ENCODE assay signal across 18 mouse cellular contexts in the genomic region with DNA sequence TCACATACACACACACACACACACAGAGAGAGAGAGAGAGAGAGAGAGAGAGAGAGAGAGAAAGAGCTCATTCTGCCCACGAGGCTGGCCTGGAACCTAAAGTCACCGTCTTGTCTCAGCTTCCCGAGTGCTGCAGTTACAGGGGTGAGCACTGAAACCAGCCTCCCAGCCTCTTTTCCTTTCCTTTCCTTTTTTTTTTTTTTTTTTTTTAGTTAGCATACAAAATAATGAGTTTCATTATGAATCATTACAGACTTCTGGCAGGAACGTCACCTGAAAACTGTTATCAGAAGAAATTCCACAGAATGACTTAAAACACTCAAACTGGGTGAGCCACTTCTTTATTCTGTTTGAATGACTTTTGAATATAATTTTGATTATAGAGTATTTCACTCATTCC. TPM values are rescaled to one million over a fixed set of nuclear protein-coding genes. Genes with fewer than 3 reads are reported as not detected.
DNase-seq lines count a peak whose midpoint lies in the region; TF ChIP-seq lines count a peak whose summit lies in the region.
"Had no signal": no experiment of that assay in that cellular context is flagged by ENCODE, and none has a peak within 500 bp of the region (broad histone marks: within the 10 kb centered on the region; RNA-seq: fewer than 3 reads in every experiment).

No protein-coding gene starts in this region.

- peak; percentile 12 for DNase-seq in heart, adult 11 months
- DNase-seq in heart, postnatal 25 days (ENCODE audit: low spot score) = no peak
- DNase-seq in CH12.LX (ENCODE audit: extremely low read depth) = no peak
- peak; percentile 16 for DNase-seq in induced T-regulatory cell, adult 2 months (ENCODE audit: low read depth)
- no peak for DNase-seq in kidney, postnatal 10 days
- DNase-seq: adrenal gland, adult 8-10 months; adrenal gland, postnatal 14 days; adrenal gland, postnatal 36 days; cerebellum, adult 11-12 months; cerebellum, adult 2 months; cerebellum, adult 9-10 months; cerebellum, postnatal 10 days; cerebellum, postnatal 25 days had no signal

- no peak overlapping the region for H3K4me3 ChIP-seq in CH12.LX (replicated peaks in 1 of 3; ENCODE audit: low read depth in 2 of 3, low read length in 2 of 3, poor library complexity in 1 of 3)
- H3K4me3 ChIP-seq: embryonic facial prominence, embryonic 10.5 days; embryonic facial prominence, embryonic 12.5 days; forebrain, embryonic 13.5 days had no signal

- TF ChIP-seq EP300 in CH12.LX (IDR thresholded peaks at IDR 0.05; ENCODE audit: low read length) = peak; percentile 38; the same call in 1 of the 2 replicates

- H3K27me3 ChIP-seq in CH12.LX (replicated peaks) = no peaks in the 10 kb centered on the region
- H3K27me3 ChIP-seq: embryonic facial prominence, embryonic 12.5 days; forebrain, embryonic 13.5 days; Patski had no signal

- H3K4me2 ChIP-seq in CH12.LX (ENCODE audit: insufficient read depth, low read depth, poor library complexity, severe bottlenecking) = no peak overlapping the region
- H3K4me2 ChIP-seq: embryonic facial prominence, embryonic 12.5 days; forebrain, embryonic 13.5 days had no signal

- H3K27ac ChIP-seq in CH12.LX (ENCODE audit: insufficient read depth, low read depth) = no peak overlapping the region
- H3K27ac ChIP-seq: embryonic facial prominence, embryonic 10.5 days; embryonic facial prominence, embryonic 12.5 days; forebrain, embryonic 13.5 days had no signal

- intact Hi-C loops in heart, postnatal 25 days (cut with DNase I) = no loop called here

- no peaks in the 10 kb centered on the region for H3K36me3 ChIP-seq in CH12.LX (replicated peaks in 1 of 2; ENCODE audit: control insufficient read depth in 1 of 2, insufficient read depth in 1 of 2, low read length in 1 of 2)
- H3K36me3 ChIP-seq: embryonic facial prominence, embryonic 10.5 days; embryonic facial prominence, embryonic 12.5 days; G1E had no signal

- H3K4me1 ChIP-seq in CH12.LX (ENCODE audit: control insufficient read depth in 1 of 2, insufficient read depth in 2 of 2) = peaks cover 0 to 12% of the 10 kb centered on the region in 2 experiments; a peak in 2 of 4 replicates

- no peaks in the 10 kb centered on the region for H3K9me3 ChIP-seq in CH12.LX (replicated peaks; ENCODE audit: low read length)
- H3K9me3 ChIP-seq: embryonic facial prominence, embryonic 10.5 days; embryonic facial prominence, embryonic 12.5 days; forebrain, embryonic 13.5 days; G1E had no signal

- in situ Hi-C loops in CH12.LX (cut with MboI; ENCODE audit: low pct_ligation_motif_present, low pct_unique_long_range_greater_than_20kb, low sequenced_read_pairs) = loop anchor here (5.0 kb wide), 1 partner anchor 68 kb away; no protein-coding TSS in a partner anchor

- TF ChIP-seq RAD21 in CH12.LX (IDR thresholded peaks at IDR 0.05; ENCODE audit: low read depth, low read length) = no peak

- H3K79me2 ChIP-seq in CH12.LX (replicated peaks; ENCODE audit: control insufficient read depth, extremely low read depth, insufficient read depth, poor library complexity, severe bottlenecking) = no peaks in the 10 kb centered on the region

- TF ChIP-seq CTCF in CH12.LX (conservative IDR thresholded peaks at IDR 0.05 in 1 of 2, IDR thresholded peaks at IDR 0.05 in 1 of 2; ENCODE audit: low read depth in 2 of 2, low read length in 2 of 2) = no peak

- dilution Hi-C loops in CH12.LX (cut with MboI; ENCODE audit: extremely low pct_ligation_motif_present, extremely low pct_unique_long_range_greater_than_20kb, low sequenced_read_pairs) = no loop called here

- no peak for TF ChIP-seq POLR2A in CH12.LX (IDR thresholded peaks at IDR 0.05; ENCODE audit: low read depth, low read length)

- H3K9ac ChIP-seq in CH12.LX (ENCODE audit: insufficient read depth, low read depth) = no peak overlapping the region
- H3K9ac ChIP-seq: embryonic facial prominence, embryonic 12.5 days; forebrain, embryonic 13.5 days had no signal

TF ChIP-seq in CH12.LX, 34 proteins besides CTCF, POLR2A, EP300 and RAD21:
- TF ChIP-seq ZNF384 (IDR thresholded peaks at IDR 0.05; ENCODE audit: low read depth, low read length) = peak; percentile 89
- no peak for TF ChIP-seq ZKSCAN1 (IDR thresholded peaks at IDR 0.05; ENCODE audit: borderline replicate concordance, low read depth, low read length)
- TF ChIP-seq USF2 (conservative IDR thresholded peaks at IDR 0.05; ENCODE audit: low read depth, low read length) = no peak
- TF ChIP-seq CHD2 (IDR thresholded peaks at IDR 0.05; ENCODE audit: low read length) = no peak
- TF ChIP-seq IRF4 (IDR thresholded peaks at IDR 0.05; ENCODE audit: low read depth, low read length) = peak; percentile 77; the same call in 1 of the 2 replicates
- no peak for TF ChIP-seq MYC (IDR thresholded peaks at IDR 0.05; ENCODE audit: low read depth, low read length)
- peak; percentile 83 for TF ChIP-seq JUND (conservative IDR thresholded peaks at IDR 0.05; ENCODE audit: low read depth, low read length)
TF ChIP-seq in CH12.LX: peak in this region for 3.

RNA-seq across cellular contexts. Expression of gene Mmgt2, which starts 31.5 kb away (rescaled TPM):
- total RNA-seq in heart, postnatal 25 days (2021) = 1 to 10 TPM; 6.9 to 7.0 TPM
- total RNA-seq in CH12.LX (2012; rRNA removed) (47.9 and 60.7 TPM in 2 replicates), CH12.LX (2014; rRNA removed) (41.2 and 49.2 TPM in 2 replicates)
- polyA plus RNA-seq in CH12.LX (2012; ENCODE audit: insufficient read length, low read depth) = 61.4 and 65.9 TPM in 2 replicates

RNA-seq across cellular contexts. Expression of gene Lrrc75a, which starts 31.6 kb away (rescaled TPM):
- 1 to 10 TPM; 4.9 to 6.4 TPM for total RNA-seq in heart, postnatal 25 days (2021)
- total RNA-seq in CH12.LX (2012; rRNA removed) (2.9 and 12.6 TPM in 2 replicates), CH12.LX (2014; rRNA removed) (1.3 and 1.6 TPM in 2 replicates)
- polyA plus RNA-seq in CH12.LX (2012; ENCODE audit: insufficient read length, low read depth) = 1.8 and 2.7 TPM in 2 replicates

RNA-seq across cellular contexts. Expression of gene Zfp287, which starts 51.8 kb away (rescaled TPM):
- 1 to 10 TPM; 2.4 to 2.8 TPM for total RNA-seq in heart, postnatal 25 days (2021)
- 6.2 and 7.3 TPM in 2 replicates for total RNA-seq in CH12.LX (2012; rRNA removed)
- 4.6 and 4.8 TPM in 2 replicates for total RNA-seq in CH12.LX (2014; rRNA removed)
- 5.7 TPM in 2 replicates for polyA plus RNA-seq in CH12.LX (2012; ENCODE audit: insufficient read length, low read depth)
- polyA plus RNA-seq: G1E had no signal

Comparison
In these comparisons a context has a peak if more than half of its experiments do, and no peak if none do; other contexts are left out.
1. DNase-seq: peak in heart, adult 11 months (single experiment) and induced T-regulatory cell, adult 2 months (single experiment); none in heart, postnatal 25 days (single experiment), CH12.LX (single experiment) and kidney, postnatal 10 days (single experiment).
2. RNA of gene Mmgt2, which starts 31.5 kb away (total RNA-seq): 41.2 to 60.7 TPM in CH12.LX; 6.9 to 7.0 TPM in heart, postnatal 25 days; every median in the first group is over 4 times any median in the second.